Mouse (Mus musculus) E14TG2a.4 (cell line): ENCODE data around the gene Obscn.

Experiments
- CTCF ChIP-seq: conservative IDR thresholded peaks from 2 replicates; pipeline ENCODE4 v1.5.1; 2014; ENCODE audit warnings: low read length
- NANOG ChIP-seq: IDR thresholded peaks from 2 replicates; pipeline ENCODE4 v1.6.1; 2014; ENCODE audit warnings: borderline replicate concordance, low read length, mixed read lengths
- POU5F1 ChIP-seq: IDR thresholded peaks from 2 replicates; pipeline ENCODE4 v1.6.1; 2014; ENCODE audit warnings: low read length, borderline replicate concordance

GRCm38 (mm10) chr11:59170549-59170948 is 34.3 kb upstream of the Obscn start:
- TF ChIP-seq CTCF = no peak
- no peak for TF ChIP-seq POU5F1
- TF ChIP-seq NANOG = no peak
